Mouse (Mus musculus) MEL (cell line): ENCODE measurements around the gene Tmem214.

Source experiments
- BHLHE40 ChIP-seq: IDR thresholded peaks from 2 replicates; pipeline ENCODE4 v1.6.1; 2012; ENCODE audit warnings: low read depth, mild to moderate bottlenecking, inconsistent platforms, low read length, improper control_type of control experiment, borderline replicate concordance
- CTCF ChIP-seq, 3 experiments: IDR thresholded peaks in 2 of 3; conservative IDR thresholded peaks in 1 of 3; 2 replicates each; pipeline ENCODE4 v1.5.1; 2011 to 2012; ENCODE audit warnings: low read length in 3 of 3, low read depth in 2 of 3, mild to moderate bottlenecking in 2 of 3, improper control_type of control experiment in 1 of 3, inconsistent platforms in 1 of 3, mixed read lengths in 1 of 3, moderate library complexity in 1 of 3; ENCODE audit not compliant: control insufficient read depth in 1 of 3, insufficient read depth in 1 of 3, poor library complexity in 1 of 3, severe bottlenecking in 1 of 3
- EP300 ChIP-seq, 2 experiments: IDR thresholded peaks; 2 replicates each; pipeline ENCODE4 v1.6.1; 2011; ENCODE audit warnings: improper control_type of control experiment in 2 of 2, low read length in 2 of 2, low read depth in 1 of 2, mild to moderate bottlenecking in 1 of 2
- GATA1 ChIP-seq: IDR thresholded peaks from 2 replicates; pipeline ENCODE4 v1.6.1; 2011; ENCODE audit warnings: low read depth, low read length, improper control_type of control experiment
- MAX ChIP-seq: IDR thresholded peaks from 2 replicates; pipeline ENCODE4 v1.6.1; 2011; ENCODE audit warnings: low read length, improper control_type of control experiment
- MXI1 ChIP-seq: IDR thresholded peaks from 2 replicates; pipeline ENCODE4 v1.6.1; 2011; ENCODE audit warnings: mild to moderate bottlenecking, low read depth, low read length, improper control_type of control experiment
- POLR2A ChIP-seq, 2 experiments: IDR thresholded peaks; 2 replicates each; pipeline ENCODE4 v1.6.1; 2011 to 2012; ENCODE audit warnings: low read length in 2 of 2, mild to moderate bottlenecking in 2 of 2, control low read depth in 1 of 2, improper control_type of control experiment in 1 of 2, low read depth in 1 of 2, moderate library complexity in 1 of 2; ENCODE audit not compliant: control insufficient read depth in 1 of 2, insufficient read depth in 1 of 2, poor library complexity in 1 of 2
- POLR2AphosphoS5 ChIP-seq: IDR thresholded peaks from 2 replicates; pipeline ENCODE4 v1.6.1; 2012; ENCODE audit warnings: low read depth, borderline replicate concordance, mild to moderate bottlenecking, inconsistent platforms, low read length, moderate library complexity, mixed read lengths
- TCF12 ChIP-seq: IDR thresholded peaks from 2 replicates; pipeline ENCODE4 v1.6.1; 2014; ENCODE audit warnings: low read depth, mild to moderate bottlenecking, inconsistent platforms, low read length, improper control_type of control experiment, moderate library complexity

DNA sequence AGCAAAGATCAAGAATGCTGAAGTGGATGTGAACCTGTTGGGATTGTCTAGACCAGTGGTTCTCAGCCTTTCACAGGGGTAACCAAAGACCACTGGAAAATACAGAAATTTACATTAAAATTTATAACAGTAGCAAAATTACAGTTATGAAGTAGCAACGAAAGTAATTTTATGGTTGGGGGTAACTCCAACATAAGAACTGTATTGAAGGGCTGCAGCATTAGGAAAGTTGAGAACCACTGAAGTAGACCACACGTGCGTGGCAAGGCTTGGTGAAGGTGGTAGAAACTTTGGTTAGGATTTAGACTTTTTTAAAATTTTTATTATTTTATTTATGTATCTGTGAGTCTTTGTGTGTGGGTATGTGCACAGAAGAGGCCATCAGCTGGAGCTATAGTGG, at the start of gene Tmem214:
- TF ChIP-seq EP300 (IDR thresholded peaks at IDR 0.05; ENCODE audit: low read depth in 1 of 2, low read length in 2 of 2) (no peak), CTCF (IDR thresholded peaks at IDR 0.05 in 2 of 3, conservative IDR thresholded peaks at IDR 0.05 in 1 of 3; ENCODE audit: control insufficient read depth in 1 of 3, insufficient read depth in 1 of 3, low read depth in 2 of 3, low read length in 3 of 3, poor library complexity in 1 of 3, severe bottlenecking in 1 of 3) (no peak), POLR2A (IDR thresholded peaks at IDR 0.05; ENCODE audit: control insufficient read depth in 1 of 2, insufficient read depth in 1 of 2, low read depth in 1 of 2, low read length in 2 of 2, poor library complexity in 1 of 2) (no peak), GATA1 (no peak), MAX (no peak), MXI1 (no peak), BHLHE40 (no peak), TCF12 (no peak), POLR2AphosphoS5 (no peak)
